25 mouse cellular contexts compared by ENCODE assay signal in genomic region chr2:79519799-79520449, GRCm38 (mm10).
DNase-seq lines count a peak whose midpoint lies in the region; ATAC-seq lines count a peak whose summit lies in the region.
"Had no signal": no experiment of that assay in that cellular context is flagged by ENCODE, and none has a peak within 500 bp of the region (broad histone marks: within the 10 kb centered on the region; RNA-seq: fewer than 3 reads in every experiment).

No protein-coding gene starts in this region.

- peak overlapping the region; percentile 6; the same call in 1 of the 2 replicates for H3K4me2 ChIP-seq in heart, embryonic 11.5 days
- H3K4me2 ChIP-seq in kidney, embryonic 14.5 days (replicated peaks; ENCODE audit: low read depth, low read length): no peak overlapping the region
- H3K4me2 ChIP-seq in intestine, embryonic 15.5 days (replicated peaks): no peak overlapping the region
- no peak overlapping the region for H3K4me2 ChIP-seq in stomach, embryonic 16.5 days (ENCODE audit: low read depth, low read length)
- H3K4me2 ChIP-seq: embryonic facial prominence, embryonic 15.5 days; hindbrain, embryonic 15.5 days; neural tube, embryonic 15.5 days had no signal

- DNase-seq in heart, adult 8-10 months (ENCODE audit: low spot score): no peak
- DNase-seq in kidney, postnatal 36 days: peak; percentile 31 to 48
- no peak for DNase-seq in embryo, embryonic 10.5 days (ENCODE audit: low spot score)
- DNase-seq in lung, postnatal 36 days: no peak
- DNase-seq: adrenal gland, postnatal 36 days; cerebellum, adult 18-20 months; cerebellum, postnatal 25 days; gastrocnemius, adult 2 months; heart, postnatal 14 days; kidney, adult 18-20 months; layer of hippocampus, postnatal 36 days; left cerebral cortex, postnatal 4 days; liver; lung, postnatal 10 days; midbrain, embryonic 14.5 days; right cerebral cortex, postnatal 14 days; thymus, postnatal 36 days had no signal

- H3K9me3 ChIP-seq in heart, embryonic 11.5 days (replicated peaks; ENCODE audit: control insufficient read depth, low read length): no peaks in the 10 kb centered on the region
- H3K9me3 ChIP-seq in kidney, embryonic 14.5 days (ENCODE audit: control insufficient read depth, low read length): no peaks in the 10 kb centered on the region
- H3K9me3 ChIP-seq in intestine, embryonic 15.5 days: no peaks in the 10 kb centered on the region
- H3K9me3 ChIP-seq in stomach, embryonic 16.5 days (replicated peaks; ENCODE audit: control insufficient read depth, low read length): no peaks in the 10 kb centered on the region
- H3K9me3 ChIP-seq: embryonic facial prominence, embryonic 15.5 days; hindbrain, embryonic 15.5 days; neural tube, embryonic 15.5 days had no signal

- peak overlapping the region; percentile 50; the same call in 1 of the 2 replicates for H3K27ac ChIP-seq in heart, embryonic 11.5 days (ENCODE audit: low read depth, low read length)
- H3K27ac ChIP-seq in kidney, embryonic 14.5 days (ENCODE audit: low read depth, low read length): no peak overlapping the region
- H3K27ac ChIP-seq in intestine, embryonic 15.5 days: no peak overlapping the region
- H3K27ac ChIP-seq in stomach, embryonic 16.5 days (ENCODE audit: low read length): peak overlapping the region; percentile 29; the same call in 1 of the 2 replicates
- H3K27ac ChIP-seq: embryonic facial prominence, embryonic 15.5 days; gastrocnemius, adult 2 months; hindbrain, embryonic 15.5 days; neural tube, embryonic 15.5 days had no signal

- H3K27me3 ChIP-seq in heart, embryonic 11.5 days (ENCODE audit: control insufficient read depth, insufficient read depth, low read length): no peaks in the 10 kb centered on the region
- no peaks in the 10 kb centered on the region for H3K27me3 ChIP-seq in kidney, embryonic 14.5 days (ENCODE audit: control insufficient read depth, insufficient read depth, low read length)
- H3K27me3 ChIP-seq in intestine, embryonic 15.5 days (replicated peaks): no peaks in the 10 kb centered on the region
- H3K27me3 ChIP-seq in stomach, embryonic 16.5 days (ENCODE audit: control insufficient read depth, insufficient read depth, low read length): no peaks in the 10 kb centered on the region
- H3K27me3 ChIP-seq: CH12.LX; embryonic facial prominence, embryonic 15.5 days; hindbrain, embryonic 15.5 days; neural tube, embryonic 15.5 days had no signal

- H3K4me1 ChIP-seq in heart, embryonic 11.5 days (ENCODE audit: control insufficient read depth, insufficient read depth, low read length): 0 out of 2 replicates have a peak, but pooled peaks cover 5% of the 10 kb centered on the region
- no peaks in the 10 kb centered on the region for H3K4me1 ChIP-seq in kidney, embryonic 14.5 days (ENCODE audit: control insufficient read depth, insufficient read depth, low read length)
- no peaks in the 10 kb centered on the region for H3K4me1 ChIP-seq in intestine, embryonic 15.5 days (replicated peaks)
- H3K4me1 ChIP-seq in stomach, embryonic 16.5 days (ENCODE audit: control insufficient read depth, insufficient read depth, low read length): peaks cover 3% of the 10 kb centered on the region; the same call in 1 of the 2 replicates
- H3K4me1 ChIP-seq: hindbrain, embryonic 15.5 days; neural tube, embryonic 15.5 days had no signal

- WGBS in heart, embryonic 11.5 days (ENCODE audit: insufficient replicate concordance): 49% methylated on average over 6 of the region's 6 CpGs
- WGBS in kidney, embryonic 14.5 days: 82% methylated on average over 6 of the region's 6 CpGs
- WGBS in intestine, embryonic 15.5 days: 71% methylated on average over 6 of the region's 6 CpGs
- 64% methylated on average over 6 of the region's 6 CpGs for WGBS in stomach, embryonic 16.5 days

- H3K36me3 ChIP-seq in heart, embryonic 11.5 days (ENCODE audit: control insufficient read depth, insufficient read depth, low read length): no peaks in the 10 kb centered on the region
- no peaks in the 10 kb centered on the region for H3K36me3 ChIP-seq in kidney, embryonic 14.5 days (ENCODE audit: control insufficient read depth, insufficient read depth, low read length)
- H3K36me3 ChIP-seq in intestine, embryonic 15.5 days: no peaks in the 10 kb centered on the region
- H3K36me3 ChIP-seq in stomach, embryonic 16.5 days (ENCODE audit: control insufficient read depth, insufficient read depth, low read length): no peaks in the 10 kb centered on the region
- H3K36me3 ChIP-seq: embryonic facial prominence, embryonic 15.5 days; hindbrain, embryonic 15.5 days; neural tube, embryonic 15.5 days had no signal

- no peak overlapping the region for H3K4me3 ChIP-seq in heart, embryonic 11.5 days (ENCODE audit: low read depth, low read length)
- no peak overlapping the region for H3K4me3 ChIP-seq in kidney, embryonic 14.5 days (ENCODE audit: low read length)
- no peak overlapping the region for H3K4me3 ChIP-seq in intestine, embryonic 15.5 days (replicated peaks)
- no peak overlapping the region for H3K4me3 ChIP-seq in stomach, embryonic 16.5 days (replicated peaks; ENCODE audit: low read length)
- H3K4me3 ChIP-seq: embryonic facial prominence, embryonic 15.5 days; gastrocnemius, adult 2 months; hindbrain, embryonic 15.5 days; neural tube, embryonic 15.5 days had no signal

- peak; percentile 42; the same call in 1 of the 2 replicates for ATAC-seq in heart, embryonic 11.5 days (replicated peaks; ENCODE audit: insufficient number of reproducible peaks, low FRiP score, low TSS enrichment)
- ATAC-seq in kidney, embryonic 14.5 days (ENCODE audit: low FRiP score, low TSS enrichment): no peak
- ATAC-seq in intestine, embryonic 15.5 days: peak; percentile 90
- peak; percentile 85 for ATAC-seq in stomach, embryonic 16.5 days (ENCODE audit: insufficient read depth, low FRiP score)

- no peak overlapping the region for H3K9ac ChIP-seq in heart, embryonic 11.5 days (ENCODE audit: low read depth, low read length)
- no peak overlapping the region for H3K9ac ChIP-seq in kidney, embryonic 14.5 days (ENCODE audit: low read depth, low read length)
- no peak overlapping the region for H3K9ac ChIP-seq in intestine, embryonic 15.5 days
- no peak overlapping the region for H3K9ac ChIP-seq in stomach, embryonic 16.5 days (ENCODE audit: low read length)
- H3K9ac ChIP-seq: embryonic facial prominence, embryonic 15.5 days; hindbrain, embryonic 15.5 days; neural tube, embryonic 15.5 days had no signal

Comparison
In these comparisons a context has a peak if more than half of its experiments do, and no peak if none do; other contexts are left out.
1. H3K27ac ChIP-seq: peak in heart, embryonic 11.5 days (single experiment) and stomach, embryonic 16.5 days (single experiment); none in kidney, embryonic 14.5 days (single experiment) and intestine, embryonic 15.5 days (single experiment).
2. DNase-seq: peak in kidney, postnatal 36 days (2 of 2); none in heart, adult 8-10 months (single experiment), embryo, embryonic 10.5 days (single experiment) and lung, postnatal 36 days (single experiment).